Mouse (Mus musculus) erythroblast, adult 5-6 weeks (primary cell): ENCODE results near the gene Trpv4. TPM values are rescaled to one million over a fixed set of nuclear protein-coding genes. Genes with fewer than 3 reads are reported as not detected.

ENCODE experiments used
- ATAC-seq: replicated peaks from 2 replicates; pipeline ENCODE4 v1.8.0; 2016; ENCODE audit warnings: moderate number of reproducible peaks, mild to moderate bottlenecking, moderate TSS enrichment, inconsistent platforms; ENCODE audit not compliant: poor library complexity, low FRiP score, severe bottlenecking
- total RNA-seq, 2 experiments: library from RNA; stranded (forward) in 1 of 2; stranded (reverse) in 1 of 2; fragments of 150-400 nt in 1 of 2; fragments of 200-764, 138-1000 nt in 1 of 2; gene quantifications; 2 replicates each; pipeline versions ENCODE4 v1.2.3 to v1.2.4; 2015 to 2017; ENCODE audit warnings: low replicate concordance in 2 of 2

Gene Trpv4
- total RNA-seq, 2 experiments from 2014 or later, result not detected

- ATAC-seq, result no peak
Measured at GRCm38 (mm10) chr5:114593161-114593821, 64.9 kb downstream of the Trpv4 start.

DNA sequence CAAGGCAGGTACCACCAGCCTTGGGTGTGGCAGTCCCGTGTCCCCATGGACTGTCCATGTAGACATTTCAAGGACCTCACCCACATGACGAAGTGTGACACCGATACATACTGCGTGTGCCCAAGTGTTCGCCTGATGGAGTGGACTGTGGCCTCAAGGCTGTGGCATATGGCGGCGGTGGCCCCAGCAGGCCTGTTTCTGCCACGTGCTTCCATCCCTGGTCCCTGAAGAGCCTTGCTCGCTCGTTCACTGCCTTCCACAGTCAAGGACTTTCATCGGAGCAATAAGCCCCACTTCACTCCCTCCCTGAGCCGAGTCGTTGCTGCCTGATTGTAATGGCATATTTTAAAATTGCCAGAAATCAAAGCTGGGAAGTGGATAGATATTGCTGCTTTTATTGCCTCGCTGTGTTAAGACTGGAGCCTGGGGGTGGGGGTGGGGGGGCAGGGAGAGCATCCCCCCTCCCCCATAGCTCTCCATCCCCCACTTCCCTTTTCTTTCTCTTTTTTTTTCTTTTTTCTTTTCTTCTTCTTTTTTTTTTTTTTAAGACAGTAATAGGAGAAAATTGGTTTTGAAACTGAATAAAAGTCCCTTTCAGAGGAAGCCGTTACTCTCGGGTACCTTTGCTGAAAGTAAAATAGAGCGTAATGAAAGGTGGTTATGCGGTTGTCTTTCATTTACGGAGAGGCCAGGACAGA is 65.6 kb downstream of the Trpv4 start:
- no peak for ATAC-seq

GRCm38 (mm10) chr5:114591151-114591561 is 67.1 kb downstream of the Trpv4 start:
- ATAC-seq, result no peak

DNA sequence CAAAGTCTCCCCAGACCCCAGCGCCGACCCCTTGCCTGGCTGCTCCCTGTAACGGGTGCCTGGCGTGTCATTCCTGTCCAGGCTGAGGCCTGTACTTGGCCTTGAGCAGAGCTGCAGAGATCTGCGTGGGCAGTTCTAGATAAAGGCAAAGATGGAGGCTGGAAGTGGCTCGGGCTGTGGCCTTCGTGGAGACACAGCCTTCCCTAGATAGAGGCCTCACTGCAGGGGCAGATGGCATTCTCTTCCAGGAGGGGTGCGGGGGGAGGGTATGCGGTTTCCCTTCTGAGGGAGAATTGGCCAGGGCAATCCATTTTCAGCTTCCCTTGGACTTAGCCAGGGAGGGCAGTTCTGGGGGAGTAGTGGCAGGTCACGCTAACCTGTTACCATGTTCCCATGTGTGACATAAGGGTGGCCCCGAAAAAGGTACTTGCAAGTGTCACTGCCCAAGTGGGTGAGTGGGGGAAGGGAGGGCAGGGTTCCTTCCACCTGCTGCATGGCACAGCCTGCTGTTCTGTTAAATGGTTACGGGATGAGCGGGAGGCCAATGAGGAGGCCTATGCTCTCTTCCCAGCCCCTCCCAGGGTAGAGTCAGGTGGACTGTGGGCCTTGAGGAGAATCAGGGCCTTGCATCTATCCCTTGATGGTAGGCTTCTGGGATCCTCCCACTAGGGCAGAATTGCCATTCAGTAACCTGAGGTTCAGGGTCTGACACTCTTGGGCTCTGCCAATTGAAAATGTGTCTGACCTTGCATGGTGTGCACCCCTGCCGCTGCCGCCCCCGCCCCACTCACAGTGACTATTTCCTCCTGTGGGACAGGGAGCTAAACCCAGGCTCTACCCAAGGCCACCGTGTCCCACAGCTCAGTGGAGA is 67.9 kb downstream of the Trpv4 start:
- ATAC-seq, result no peak

DNA sequence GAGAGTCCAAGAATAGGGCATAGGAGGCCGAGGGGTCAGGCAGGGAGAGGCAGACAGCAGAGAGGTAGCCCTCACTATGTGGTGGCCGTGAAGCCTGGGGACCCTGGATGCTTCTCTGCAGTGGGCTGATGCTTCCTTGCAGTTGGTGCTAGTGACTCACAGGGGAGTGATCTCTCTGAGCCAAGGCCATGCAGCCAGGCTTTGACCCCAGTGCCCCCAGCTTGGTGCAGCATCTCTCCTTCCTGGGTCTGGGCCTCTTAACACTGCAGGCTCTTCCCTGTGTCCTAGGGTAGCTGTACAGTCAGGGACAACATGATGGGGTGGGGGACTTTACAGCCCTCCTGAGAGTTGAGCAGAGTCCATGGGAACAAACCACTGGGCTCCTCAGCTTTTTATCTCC is 68.8 kb downstream of the Trpv4 start:
- ATAC-seq, result no peak

- ATAC-seq, result no peak
Measured at GRCm38 (mm10) chr5:114589026-114589425, 69.2 kb downstream of the Trpv4 start.

DNA sequence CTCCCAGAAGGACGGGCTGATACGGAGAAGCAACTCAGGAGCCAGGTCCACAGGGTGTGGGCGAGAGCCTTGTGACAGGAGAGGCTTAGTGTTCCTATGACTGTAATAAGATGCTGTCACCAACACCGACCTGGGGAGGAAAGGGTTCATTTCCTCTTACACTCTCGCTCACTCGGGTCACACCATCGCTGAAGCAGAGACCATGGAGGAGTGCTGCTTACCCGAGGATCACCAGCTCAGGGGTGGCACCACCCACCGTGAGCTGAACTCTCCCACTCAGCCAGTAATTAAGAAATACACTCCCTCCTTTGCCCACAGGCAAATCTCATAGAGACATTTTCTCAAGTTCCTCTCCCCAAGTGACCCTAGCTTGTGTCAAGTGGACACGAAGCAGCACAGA is 69.8 kb downstream of the Trpv4 start:
- ATAC-seq, result no peak

GRCm38 (mm10) chr5:114587908-114588307 is 70.3 kb downstream of the Trpv4 start:
- ATAC-seq, result no peak

DNA sequence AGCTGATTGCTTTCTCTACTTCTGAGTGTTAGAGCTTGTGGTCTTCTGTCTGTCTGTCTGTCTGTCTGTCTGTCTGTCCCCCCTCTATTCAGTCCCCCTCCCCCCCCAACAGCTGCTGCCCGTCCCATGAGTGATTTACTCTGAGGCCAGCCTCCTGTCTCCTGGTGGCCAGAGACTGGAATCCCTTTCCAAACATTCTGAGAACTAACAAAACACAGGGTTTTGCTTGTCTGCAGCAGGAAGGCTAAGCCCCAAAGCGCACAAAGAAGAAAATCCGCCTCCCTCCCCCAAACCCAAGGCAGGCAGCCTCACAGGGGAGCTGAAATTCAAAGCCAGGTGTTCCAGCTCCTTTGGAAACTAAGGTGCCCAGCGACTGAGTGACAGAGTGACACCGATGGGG is 72.5 kb downstream of the Trpv4 start:
- ATAC-seq, result no peak

DNA sequence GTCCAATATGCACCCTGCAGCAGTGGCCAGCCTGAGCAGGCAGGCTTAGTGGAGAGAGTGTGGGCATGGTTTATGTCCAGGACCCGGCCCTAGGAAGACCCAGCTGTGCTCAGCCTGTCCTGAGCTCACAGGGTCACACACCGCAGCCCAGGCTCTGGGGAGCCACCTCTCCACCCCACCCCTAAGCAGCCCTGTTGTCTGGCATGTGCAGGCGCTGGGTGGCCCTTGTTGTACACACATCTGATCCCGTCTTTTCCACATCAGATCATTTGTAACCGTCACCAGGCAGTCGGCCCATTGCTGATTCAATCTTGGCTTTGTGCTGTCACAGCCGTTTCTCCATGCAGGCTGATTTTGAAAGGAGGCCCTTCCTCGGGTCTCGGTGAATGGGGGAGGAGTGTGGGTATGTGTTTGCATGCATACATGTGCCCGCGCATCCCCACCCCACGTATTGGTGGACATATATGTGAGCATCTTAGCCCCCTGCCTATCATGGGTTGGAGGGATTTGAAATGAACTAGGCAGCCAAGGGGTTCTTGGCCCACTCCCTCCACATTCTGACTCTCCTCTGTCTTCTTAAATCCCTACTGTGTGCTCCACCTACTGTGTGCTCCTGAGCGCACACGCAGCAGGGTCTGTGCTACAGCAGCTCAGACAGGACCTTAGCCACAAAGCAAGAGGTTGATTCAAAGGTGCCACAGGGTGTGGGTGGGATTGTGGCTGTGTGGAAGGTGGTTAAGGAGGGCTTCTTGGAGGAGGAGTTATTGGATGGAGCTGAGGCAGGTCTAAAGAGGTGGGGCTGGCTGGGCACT is 73.7 kb downstream of the Trpv4 start:
- no peak for ATAC-seq

- no peak for ATAC-seq
Measured at GRCm38 (mm10) chr5:114583490-114584175, 74.6 kb downstream of the Trpv4 start.

DNA sequence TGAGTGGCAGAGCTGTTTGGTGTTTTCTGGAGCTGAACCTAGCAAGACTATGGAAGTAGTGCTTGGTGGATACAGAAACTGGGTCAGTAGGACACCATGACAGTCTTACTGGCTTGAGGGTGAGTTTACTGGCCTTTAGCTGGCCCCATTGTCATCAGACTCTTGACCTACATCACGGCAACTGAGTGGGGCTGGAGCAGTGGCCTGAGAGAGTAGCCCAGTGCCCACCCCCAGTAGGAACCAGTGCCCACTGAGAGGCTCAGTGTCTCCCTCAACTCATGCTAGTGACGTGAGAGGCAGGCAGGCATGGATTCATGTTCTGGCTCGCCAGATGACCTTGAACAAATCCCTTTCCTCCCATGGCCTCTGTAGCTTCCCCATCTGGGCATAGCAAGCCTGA is 75.2 kb downstream of the Trpv4 start:
- no peak for ATAC-seq

DNA sequence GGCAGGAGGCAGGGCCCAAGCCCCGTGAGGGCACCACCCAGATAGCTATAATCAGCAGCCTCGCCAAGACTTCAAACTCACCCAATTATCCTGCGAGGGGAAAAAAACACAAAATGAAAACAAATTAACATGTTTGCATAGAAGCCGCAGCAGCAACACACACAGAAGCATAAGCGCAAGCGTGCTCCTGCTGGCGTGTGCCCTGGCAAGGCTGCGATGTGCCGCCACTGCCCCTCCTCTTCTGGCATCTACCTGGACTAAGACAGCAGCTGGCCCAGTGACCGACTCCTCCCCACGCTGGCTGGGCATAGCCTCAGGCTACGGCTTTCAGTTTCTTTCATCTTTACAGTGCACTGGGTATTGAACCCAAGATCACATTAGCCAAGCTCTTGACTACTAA is 76.7 kb downstream of the Trpv4 start:
- no peak for ATAC-seq

GRCm38 (mm10) chr5:114579714-114580357 is 78.4 kb downstream of the Trpv4 start:
- ATAC-seq, result no peak

GRCm38 (mm10) chr5:114578361-114578760 is 79.9 kb downstream of the Trpv4 start:
- ATAC-seq, result no peak

DNA sequence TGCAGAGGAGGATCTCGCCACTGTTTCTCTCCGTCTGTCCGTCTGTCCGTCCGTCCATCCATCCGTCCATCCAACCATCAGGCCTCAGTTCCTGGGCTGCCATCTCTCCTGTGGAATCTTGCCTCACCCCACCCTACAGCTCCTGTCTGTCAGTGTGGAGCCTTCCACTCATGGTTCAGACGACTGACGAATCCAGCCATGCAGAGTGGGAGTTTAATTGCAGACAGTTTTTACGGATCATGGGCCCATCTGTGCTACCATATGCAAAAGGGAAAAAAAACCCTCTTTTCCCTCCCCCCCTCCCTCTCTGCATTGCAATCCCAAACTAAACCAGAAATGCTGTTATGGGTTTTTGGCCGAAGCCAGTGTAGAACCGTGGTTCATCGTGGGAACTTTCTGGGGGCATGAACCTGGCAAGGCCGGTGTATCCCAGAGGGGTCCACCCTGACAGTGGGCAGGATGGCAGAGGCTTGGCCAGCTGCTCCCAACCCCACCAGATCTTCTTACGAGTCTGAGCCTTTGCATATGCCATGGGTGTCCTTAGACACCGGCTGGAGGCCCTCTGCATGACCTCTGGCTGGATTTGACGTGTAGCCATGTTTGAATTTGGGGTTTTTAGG is 82.1 kb downstream of the Trpv4 start:
- no peak for ATAC-seq

DNA sequence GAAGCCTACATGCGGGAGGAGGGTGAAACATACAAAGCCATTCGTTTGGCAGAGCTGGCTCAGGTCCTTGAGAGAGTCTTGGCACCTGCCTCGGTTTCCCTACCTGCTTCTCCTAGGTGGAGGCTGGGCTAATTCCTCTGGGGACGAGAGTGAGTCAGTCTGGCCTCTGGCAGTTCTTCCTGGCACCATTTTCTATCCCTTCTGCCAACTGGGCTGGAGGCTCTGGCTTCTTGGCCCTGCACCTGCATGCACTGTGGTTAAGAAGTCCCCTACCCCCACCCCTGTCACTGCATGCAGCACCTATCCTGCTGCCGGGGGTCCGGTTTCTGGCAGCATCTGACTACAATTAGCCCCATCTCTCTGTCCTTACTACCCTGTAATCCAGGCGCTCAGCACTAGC is 82.7 kb downstream of the Trpv4 start:
- ATAC-seq, result no peak

GRCm38 (mm10) chr5:114575010-114575409 is 83.2 kb downstream of the Trpv4 start:
- ATAC-seq, result no peak
